Mouse (Mus musculus): ENCODE results near the gene Spem2.

- TF ChIP-seq POLR2A (IDR thresholded peaks at IDR 0.05; ENCODE audit: insufficient read depth, low read depth, low read length) (no peak), CTCF (IDR thresholded peaks at IDR 0.05) (no peak)
These were observed 3.8 kb upstream of the Spem2 start, which contains the start of gene Spem1 for GRCm38 (mm10) chr11:69822080-69822479.
